Mouse (Mus musculus) spleen, postnatal 0 days (tissue): Measurements from ENCODE around the gene Stard13. TPM values are rescaled to one million over a fixed set of nuclear protein-coding genes. Genes with fewer than 3 reads are reported as not detected.

ENCODE experiments used
- polyA plus RNA-seq: library from polyadenylated mRNA; unstranded; fragments of >200 nt; fragmentation: Nextera tagmentation; extraction: Ambion mirVana; gene quantifications from 2 replicates; pipeline ENCODE4 v1.2.1, GENCODE M21; 2015

Stard13 gene
- polyA plus RNA-seq: 1.8 and 3.0 TPM in 2 replicates

GRCm38 (mm10) chr5:151233400-151234031 lies at the start of gene Stard13:
Gene Stard13, minus strand, starts transcription at chr5:151233836.

Other genes starting within 250 kb of the Stard13 start
- gene Gm42906, start 194.3 kb upstream of the Stard13 start, polyA plus RNA-seq: not detected in 2 replicates